Mouse (Mus musculus) c-Kit-positive CD71-negative TER-119-negative erythroid progenitor cells, embryonic 14.5 days (primary cell): ENCODE data around the gene Rora.

Source experiments
- DNase-seq: peaks from one replicate; pipeline ENCODE4 v3.0.0-alpha.2; 2013; ENCODE audit warnings: low read depth

Rora gene

GRCm38 (mm10) chr9:69229935-69230334, 576.3 kb downstream of the Rora start:
- no peak for DNase-seq

DNA sequence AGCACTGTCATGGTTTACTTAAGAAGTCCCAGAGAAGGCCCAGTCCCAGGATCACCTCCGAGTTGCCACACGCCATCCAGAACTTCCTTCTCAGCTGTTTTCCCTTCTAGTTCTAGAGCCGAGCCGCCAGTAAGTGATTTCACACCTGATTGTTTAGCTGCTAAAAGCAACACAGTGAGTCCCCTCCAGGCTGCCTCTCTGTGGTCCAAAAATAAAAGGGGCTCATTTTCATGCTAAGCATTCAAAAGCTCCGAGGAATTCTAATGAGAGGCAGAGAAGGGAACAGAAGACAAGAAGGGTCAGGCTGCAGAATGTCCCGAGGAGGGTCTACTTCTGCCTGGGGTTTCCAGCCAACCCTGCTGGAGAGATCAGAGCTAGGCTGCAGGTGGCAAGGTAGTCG, 580.9 kb downstream of the Rora start:
- DNase-seq, result no peak

GRCm38 (mm10) chr9:69237316-69237715, 583.7 kb downstream of the Rora start:
- DNase-seq, result no peak

DNA sequence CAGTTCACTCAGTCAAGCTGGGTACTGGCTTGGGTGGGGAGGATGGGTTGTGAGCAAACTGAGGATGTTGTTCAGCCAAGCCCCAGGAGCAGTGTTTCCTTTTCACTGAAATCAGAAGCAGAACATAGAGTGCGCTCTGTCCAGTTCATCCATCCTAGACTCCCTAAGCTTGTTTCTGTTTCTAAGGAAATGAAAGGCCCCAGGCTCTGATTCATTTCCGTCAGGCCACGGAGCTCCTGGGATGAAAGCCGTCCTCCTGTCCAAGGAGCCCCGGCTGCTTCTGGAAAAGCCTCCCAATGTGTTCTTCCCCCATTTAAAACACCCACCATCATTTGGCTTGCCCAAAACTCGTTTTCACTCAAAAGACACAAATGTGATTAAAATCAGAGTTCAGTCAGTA, 589.0 kb downstream of the Rora start:
- DNase-seq, result no peak

DNA sequence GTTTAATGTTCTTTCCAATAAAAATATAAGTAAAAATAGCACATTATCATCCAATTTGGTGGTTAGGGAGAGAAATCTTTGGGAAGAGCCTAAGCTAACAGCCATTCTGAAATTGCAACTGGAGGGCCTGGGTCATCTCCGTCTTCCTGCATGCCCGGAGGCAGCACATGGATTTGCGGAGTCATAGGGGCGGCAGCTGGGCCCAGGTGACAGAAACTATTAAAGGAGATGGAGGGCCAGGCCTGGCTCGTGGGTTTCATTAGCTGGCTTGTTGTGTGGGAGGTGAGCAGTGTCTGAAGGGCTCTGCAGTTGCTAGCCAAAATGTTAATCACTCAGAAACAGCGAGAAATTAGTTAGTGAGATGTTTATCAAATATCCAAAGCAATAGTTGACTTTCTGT, 590.0 kb downstream of the Rora start:
- no peak for DNase-seq

DNA sequence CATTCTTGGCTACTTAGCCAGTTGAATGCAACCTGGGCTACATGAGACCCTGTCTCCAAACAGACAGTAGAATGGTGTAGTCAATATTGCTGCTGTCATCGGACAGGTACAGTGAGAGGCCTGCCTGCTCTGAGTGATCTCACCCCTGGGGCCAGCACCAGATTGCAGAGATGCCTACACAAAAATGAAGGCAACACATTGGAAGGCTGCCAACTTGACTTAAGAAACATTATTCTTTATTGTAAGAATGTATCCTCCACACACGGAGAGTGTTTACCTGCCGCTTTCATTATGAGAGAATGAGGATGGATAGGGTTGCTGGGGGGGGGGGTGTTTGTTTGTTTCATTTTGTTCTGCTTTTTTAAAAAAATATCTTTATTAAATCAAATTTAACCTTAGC, 592.6 kb downstream of the Rora start:
- no peak for DNase-seq

GRCm38 (mm10) chr9:69249586-69249985, 596.0 kb downstream of the Rora start:
- DNase-seq, result no peak

DNA sequence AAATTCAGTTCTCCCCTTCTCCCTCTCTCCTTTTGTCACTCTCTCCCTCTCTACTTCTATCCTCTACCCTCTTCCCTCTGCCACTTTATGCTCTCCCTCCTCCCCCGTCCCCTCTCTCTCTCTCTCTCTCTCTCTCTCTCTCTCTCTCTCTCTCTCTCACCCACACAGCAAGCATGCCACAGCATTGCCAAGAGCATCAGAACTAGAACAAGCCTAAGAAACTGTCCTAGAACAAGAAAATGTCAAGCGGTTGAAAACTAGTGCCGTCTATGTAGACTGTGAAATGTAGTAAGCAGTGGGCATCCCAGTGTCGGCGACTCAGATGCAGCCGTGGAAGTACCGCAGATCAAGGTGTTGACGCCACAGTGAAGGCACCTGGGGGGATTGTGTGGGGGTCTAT, 596.7 kb downstream of the Rora start:
- DNase-seq, result no peak

- DNase-seq, result no peak
Observed at GRCm38 (mm10) chr9:69258506-69258905, 604.9 kb downstream of the Rora start.

GRCm38 (mm10) chr9:69259382-69259781, 605.8 kb downstream of the Rora start:
- no peak for DNase-seq

DNA sequence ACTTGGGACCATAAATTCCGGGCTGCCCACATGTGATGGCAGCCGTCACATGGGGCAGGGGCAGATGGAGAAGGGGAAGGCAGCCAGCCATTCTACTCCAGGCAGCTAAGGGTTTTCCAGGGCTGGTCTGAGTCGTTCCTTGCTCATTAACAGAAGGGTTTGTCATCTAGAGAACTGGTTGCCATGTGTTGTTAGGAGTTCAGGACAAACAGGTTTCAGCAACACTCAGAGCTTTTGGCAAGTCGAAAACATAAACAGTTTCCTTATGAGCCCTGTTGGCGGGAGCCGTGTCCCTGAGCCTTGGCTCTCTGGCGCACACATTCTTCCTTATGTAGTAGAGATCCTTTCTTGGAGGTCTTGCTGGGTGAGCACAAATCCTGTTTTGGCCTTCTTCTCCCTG, 611.6 kb downstream of the Rora start:
- DNase-seq, result no peak

DNA sequence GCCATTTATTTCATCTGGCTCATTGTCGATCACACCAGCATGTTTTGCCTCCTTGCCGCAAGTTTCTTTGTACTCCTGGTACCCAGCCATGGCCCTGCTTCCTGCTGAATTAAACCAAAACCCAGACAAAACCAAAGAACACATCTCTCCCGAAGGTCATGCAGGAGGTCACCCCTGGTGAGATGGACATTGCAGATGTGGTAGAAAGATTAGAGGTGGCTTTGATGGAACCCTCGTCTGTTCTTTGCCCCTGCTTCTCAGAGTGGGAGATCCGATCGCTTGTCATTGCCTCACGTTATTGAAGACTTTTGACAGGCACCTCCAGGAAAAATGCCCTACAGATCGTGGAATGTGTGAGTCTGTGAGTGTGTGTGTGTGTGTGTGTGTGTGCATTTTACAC, 616.8 kb downstream of the Rora start:
- DNase-seq, result no peak

DNA sequence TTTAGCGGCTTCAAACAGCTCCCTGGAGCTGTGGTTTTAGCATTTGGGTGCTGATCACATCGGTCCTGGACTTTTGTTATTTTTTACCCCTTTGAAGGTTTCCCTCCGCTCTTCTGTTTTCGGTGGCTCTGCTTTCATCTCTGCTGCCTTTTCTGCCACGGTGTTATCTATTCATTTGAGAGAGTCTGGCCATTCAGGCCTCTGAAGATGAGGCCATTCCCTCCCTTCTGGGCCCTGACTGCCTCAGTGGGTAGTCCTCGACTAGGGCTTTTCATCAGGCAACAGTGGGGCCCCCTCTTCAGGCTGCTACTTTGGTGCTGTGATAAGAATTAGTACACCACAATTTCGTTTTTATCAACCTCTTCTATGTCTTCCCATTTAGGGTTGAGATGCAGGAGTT, 617.3 kb downstream of the Rora start:
- no peak for DNase-seq

- no peak for DNase-seq
Observed at GRCm38 (mm10) chr9:69272884-69273283, 619.3 kb downstream of the Rora start.

GRCm38 (mm10) chr9:69274766-69275485, 621.3 kb downstream of the Rora start:
- DNase-seq, result no peak

DNA sequence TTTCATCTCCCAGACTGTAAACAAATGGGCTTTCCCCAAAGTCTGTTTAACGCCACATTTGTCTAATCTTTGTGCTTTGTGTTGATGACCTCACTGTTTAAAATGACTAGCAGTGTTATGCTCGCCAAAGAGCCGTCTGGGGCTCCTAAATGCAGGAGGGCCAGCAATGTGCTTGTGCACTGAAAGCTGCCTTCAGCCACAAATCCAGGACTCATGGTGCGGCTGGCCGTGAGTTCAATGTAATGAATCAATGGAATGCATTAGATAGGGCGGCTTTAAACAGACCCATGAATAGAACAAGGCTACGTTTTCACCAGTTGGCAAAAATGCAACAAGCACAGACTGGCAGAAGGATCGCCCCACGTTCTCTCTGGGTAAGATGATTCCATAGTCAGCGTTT, 623.7 kb downstream of the Rora start:
- DNase-seq, result no peak

DNA sequence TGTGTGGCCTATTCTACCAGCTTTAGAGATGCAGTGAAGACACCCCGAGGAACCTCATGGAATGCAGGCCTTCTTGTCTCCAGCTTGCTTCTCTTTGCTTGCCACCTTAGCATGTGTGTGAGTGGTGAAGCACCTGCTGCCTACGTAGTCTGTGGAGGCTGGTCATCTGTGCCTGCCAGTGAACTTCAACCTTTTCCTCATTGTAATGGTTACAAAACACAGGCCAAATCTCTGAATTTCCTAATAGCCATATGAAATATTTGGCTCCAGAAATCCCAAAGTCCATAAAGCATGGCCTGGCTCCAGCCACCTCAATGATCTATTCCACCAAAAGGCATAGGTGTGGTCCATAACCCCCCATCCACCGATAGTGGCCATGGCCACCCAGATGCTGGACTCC, 631.4 kb downstream of the Rora start:
- no peak for DNase-seq

- no peak for DNase-seq
Observed at GRCm38 (mm10) chr9:69288113-69288512, 634.5 kb downstream of the Rora start.

GRCm38 (mm10) chr9:69288586-69288985, 635.0 kb downstream of the Rora start:
- no peak for DNase-seq

DNA sequence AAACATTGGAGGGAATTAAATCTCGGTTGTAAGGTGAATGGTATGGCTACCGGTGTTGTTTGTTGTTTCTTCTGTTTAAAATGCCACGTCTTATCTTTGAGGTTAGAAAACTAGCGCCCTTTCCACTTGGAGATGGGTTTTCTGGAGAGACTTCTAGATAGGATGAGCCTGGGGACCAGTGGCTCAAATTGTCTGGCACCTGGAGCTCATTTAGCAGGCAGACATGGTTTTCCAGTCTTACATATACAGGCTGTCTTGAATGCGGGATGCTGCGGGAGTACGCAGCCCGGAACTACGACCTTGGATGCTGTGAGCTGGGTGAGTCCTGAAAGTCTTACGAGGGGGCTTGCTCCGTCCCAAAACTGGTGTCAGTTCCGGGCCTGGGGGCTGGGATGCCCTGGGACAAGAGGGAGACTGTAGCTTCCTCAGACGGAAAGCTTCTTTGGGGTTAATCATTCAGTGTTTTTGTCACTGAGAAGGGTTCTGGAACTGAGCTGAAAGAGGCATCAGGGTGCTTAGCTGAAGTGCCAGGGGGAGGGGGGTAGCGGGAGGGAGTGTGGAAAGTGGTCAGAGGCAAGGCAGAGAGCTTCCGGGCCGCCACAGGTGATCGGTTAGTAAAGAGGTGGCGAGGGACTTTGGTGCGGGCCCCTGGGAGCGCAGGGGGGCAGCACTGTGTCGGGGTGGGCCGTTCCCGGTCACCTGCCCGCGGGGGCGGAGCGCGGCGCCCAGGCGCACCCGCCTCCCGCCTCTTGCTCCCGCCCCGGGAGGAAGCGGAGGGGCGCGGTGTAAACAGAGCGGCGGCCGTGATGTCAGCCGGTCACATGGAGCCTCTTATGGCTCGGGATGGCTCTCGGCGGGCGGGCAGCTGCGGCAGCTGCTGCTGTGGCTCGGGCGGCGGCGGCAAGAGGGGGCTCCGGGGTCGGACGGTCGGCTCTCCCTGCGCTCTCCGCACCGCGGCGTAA, 635.8 kb downstream of the Rora start:
- peak; percentile 48 for DNase-seq

DNA sequence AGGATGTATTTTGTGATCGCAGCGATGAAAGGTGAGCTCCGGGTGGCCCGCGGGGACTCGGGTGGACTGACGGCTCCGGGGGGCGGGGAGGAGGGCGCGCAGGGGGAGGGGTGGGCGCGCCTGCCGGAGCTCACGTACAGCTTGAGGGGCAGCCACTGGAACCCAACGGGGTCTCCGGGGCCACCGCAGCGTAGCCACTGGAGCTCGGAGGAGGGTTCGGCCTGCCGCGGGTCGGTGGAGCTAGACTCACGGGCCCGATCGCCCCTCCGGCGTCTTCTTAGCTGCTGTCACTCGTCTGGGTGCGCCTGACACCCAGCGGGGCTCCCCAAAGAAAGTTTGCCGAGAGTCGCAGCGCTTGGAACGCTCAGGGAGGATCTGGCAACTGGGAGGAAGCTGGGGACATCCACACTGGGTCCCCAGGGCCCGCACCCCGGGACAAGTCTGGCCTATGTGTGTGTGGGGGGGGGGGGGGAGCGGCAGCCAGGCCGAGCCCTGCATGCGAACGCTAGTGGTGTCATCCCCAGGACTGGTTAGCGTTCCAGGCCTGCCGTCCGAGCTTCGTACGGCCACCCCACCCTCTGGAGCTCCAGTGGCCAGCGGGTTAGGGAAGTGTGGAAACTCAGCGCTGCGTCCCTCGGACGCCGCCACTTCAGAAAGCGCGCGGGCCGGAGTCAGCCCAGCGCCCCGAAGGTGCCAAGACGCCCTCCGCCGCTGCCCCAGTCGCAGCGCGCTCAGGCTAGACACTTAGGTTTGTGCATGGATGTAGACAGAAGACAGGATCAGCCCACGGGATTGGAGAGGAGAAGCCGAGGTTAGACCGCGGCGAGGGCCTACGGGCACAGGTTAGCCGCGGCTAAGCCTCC, 636.7 kb downstream of the Rora start:
- no peak for DNase-seq

DNA sequence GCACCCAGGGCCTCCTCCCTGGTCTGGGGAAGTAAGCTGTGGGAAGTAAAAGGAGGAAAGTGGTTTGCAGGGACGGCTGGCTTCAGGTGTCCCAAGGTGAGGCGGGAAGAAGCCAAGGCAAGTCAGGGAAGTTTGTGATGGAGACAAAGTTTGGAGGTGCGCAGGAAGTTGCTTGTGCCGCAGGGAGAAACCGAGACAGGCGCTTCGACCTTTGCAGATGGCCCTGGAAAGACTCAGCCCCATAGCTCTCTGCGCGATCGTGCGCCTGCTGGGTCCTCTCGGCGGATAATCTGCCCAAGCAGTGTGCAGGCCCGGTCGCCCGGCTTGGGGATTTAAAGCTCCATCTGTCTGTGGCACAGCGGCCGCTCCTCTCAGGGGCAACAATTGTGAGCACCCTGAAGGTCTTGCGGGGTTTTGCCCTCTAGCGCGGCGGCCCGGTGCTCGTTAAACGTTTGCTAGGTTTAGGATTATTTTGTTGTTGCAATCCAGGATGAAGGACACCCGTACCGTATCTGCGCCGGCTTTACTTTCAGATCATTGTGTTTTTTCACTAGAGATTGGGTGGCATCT, 637.4 kb downstream of the Rora start:
- no peak for DNase-seq
